Mouse (Mus musculus): ENCODE results near the gene Adgrl4.

The Adgrl4 gene

DNA sequence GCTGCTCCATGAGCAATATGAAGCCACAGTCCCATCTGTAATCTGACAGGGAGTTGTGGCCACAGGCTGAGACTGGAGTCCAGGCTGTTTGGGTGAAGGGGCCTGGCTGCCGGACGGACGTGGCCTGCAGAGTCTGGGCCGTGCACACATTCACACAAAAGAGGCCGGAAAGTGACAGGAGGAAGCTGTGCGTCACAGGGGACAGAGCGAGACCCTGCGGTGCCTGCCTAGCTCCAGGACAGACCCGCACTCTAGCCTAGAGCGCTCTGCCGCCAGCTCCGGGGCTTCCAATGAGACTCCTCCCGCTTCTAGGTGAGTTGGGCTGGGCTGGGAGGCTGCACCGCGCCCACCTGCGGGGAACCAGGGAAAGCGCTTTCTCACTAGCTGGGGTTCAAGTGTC is at the start of gene Adgrl4:
Gene Adgrl4, plus strand, starts transcription at position 195 of the 400 bp plus-strand sequence.
- peak; percentile 32 for DNase-seq

DNA sequence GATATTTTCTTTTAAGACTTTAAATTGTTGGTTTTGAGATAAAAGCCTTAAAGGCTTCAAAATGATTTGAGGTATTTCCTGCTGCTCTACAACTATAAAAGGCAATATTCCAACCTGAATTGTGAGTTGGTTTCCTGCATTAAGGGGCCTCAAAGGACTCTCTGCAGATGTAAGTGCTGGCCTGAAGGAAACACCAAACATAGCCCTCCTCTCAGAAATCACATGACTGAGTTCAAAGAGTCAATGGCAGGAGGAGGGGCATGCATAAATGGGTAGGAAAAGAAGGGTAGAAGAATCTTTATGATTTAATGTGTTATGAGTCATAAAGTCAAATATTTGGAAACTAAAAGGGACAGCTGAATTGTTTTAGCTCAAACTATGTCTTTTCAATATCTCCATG is 46.8 kb upstream of the Adgrl4 start:
- DNase-seq: no peak

DNA sequence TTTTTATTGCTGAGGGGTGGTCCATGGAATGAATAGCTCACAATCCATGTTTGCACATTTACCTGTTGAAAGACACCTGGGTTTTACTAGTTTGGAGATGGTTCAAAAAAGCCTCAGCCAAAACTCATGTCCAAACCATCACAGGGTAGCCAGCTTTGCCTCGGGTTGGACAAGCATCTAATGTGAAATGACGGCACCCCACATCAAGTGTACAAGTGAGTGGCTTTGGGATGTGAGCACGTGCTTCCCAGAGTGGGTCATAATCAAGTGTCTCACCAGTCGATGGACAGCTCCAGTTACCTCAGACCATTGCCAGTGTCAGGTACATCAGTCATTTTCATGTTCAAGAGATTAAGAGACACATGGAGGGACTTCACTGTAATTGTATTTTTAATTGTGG is 44.8 kb upstream of the Adgrl4 start:
- no peak for DNase-seq

DNA sequence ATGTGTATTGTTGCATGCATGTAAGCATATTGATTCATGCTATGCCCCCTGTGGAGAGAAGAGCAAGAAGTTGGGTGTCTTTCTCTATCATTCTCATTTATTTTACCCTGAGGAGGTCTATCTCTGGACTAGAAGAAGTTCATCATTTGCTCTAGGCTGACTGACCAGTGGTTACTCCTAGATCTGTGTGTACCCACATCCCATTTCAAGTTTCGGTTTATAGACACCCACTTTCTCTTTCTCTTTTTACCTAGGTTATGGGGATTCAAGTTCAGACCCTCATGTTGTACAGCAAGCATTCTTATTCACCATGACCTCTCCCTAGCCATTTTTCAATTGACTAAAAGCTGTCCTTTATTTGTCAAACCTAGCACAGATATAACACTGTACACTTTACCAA is 44.4 kb upstream of the Adgrl4 start:
- no peak for DNase-seq

DNA sequence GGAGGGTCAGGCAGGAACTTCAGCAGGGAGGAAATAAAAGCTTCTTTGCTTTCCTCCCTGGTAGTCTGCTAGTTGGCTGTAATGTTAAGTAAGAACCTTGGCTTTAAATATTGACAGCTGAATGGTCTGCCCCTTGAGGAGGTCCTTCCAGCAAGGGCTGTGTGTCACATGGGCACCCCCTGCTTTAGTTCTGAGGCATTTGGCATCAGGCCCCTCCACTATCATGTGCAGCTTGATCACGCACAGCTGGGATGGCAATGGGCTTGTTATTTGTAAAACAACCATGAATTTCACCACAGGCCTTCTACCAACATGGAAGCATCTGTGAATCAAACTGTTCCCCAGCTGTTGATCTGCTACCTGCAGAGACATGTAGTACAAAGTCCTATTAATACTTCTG is 38.4 kb upstream of the Adgrl4 start:
- DNase-seq: no peak

DNA sequence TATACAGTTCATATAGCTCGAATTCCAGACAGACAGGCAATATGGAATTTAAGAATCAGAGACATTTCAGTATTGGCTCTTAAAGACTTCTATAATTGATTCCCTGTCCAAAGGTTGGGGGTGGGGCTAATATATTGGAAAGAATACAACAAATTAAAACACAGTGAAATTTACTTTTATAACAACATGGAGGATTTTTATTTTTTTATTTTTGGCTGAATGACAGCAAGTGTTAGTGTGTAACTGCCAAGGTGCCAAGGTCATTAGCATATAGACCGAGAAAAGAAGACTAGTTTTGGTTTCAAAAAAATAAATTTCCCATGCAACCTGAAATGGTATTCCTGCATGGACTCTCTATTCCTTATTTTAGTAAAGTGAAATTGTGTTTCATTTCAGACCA is 26.7 kb upstream of the Adgrl4 start:
- no peak for DNase-seq

DNA sequence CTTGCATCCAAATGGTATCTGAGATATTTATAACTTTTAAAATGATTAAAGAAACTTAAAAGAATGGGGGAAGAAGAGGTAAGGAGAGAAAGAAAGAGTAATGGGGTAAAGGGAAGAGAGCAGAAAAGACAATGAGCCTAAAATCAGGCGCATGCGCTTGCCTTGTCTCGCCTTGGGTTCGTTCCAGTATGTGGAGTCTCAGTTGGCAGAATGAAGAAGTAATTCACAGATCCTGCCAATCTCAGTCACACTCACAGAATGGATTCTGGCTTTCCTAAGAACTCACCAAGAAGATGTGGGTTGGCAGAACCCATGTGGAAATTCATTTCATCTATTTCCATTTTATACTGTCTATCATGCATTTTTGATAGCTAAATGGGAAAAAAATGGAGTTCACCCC is 26.2 kb upstream of the Adgrl4 start:
- DNase-seq: no peak

DNA sequence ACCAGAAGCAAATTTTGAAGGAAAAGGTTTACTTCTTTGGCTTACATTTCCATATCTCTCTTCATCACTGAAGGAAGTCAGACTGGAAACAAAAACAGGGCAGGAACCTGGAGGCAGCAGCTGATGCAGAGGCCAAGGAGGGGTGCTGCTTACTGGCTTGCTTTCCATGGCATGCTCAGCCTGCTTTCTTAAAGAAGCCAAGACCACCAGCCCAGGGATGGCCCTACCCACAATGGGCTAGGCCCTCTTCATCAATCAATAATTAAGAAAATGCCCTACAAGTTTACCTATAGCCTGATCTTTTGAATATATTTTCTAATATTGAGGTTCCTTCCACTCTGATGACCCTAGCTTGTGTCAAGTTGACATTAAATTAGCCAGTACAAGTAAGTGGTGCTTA is 20.8 kb upstream of the Adgrl4 start:
- no peak for DNase-seq

DNA sequence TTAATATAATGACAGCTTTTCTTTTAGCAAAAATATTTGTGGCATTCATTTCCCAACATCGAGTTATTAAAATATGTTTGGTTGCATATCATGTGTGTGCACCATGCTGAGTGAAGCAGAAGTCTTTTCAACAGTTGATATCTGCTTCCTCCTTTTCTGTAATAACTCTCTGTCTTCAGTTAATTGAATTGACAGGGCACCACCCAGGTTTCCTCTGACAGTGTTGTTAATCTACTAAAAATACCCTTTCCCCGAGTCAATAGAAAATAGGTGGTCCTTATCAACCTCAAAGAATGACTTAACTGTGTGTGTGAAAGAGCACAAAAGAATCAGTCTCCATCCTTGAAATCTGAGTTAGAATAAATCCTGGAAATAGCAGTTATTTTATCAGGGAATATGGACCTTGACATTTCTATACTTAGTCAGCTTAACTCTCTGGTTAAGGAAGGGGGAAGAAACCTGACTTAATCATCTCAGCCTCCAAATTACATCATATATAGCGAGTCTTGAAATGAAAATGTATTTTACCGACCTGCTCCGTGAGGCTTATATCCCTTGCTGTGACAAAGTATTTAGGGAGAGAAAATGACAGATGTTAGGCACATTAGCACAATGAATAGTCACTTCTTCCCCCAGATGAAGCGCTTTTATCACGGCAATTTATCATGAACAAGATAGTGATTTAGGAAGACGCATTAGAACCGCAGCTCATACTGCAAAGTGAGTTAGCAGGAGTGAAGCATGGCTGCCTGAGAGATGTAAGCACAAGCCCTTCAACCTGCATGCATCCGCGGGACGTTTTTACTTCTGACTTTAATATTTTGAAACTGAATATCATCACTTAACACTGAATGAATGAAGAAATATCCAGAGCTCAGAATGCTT is 19.8 kb upstream of the Adgrl4 start:
- DNase-seq: no peak

DNA sequence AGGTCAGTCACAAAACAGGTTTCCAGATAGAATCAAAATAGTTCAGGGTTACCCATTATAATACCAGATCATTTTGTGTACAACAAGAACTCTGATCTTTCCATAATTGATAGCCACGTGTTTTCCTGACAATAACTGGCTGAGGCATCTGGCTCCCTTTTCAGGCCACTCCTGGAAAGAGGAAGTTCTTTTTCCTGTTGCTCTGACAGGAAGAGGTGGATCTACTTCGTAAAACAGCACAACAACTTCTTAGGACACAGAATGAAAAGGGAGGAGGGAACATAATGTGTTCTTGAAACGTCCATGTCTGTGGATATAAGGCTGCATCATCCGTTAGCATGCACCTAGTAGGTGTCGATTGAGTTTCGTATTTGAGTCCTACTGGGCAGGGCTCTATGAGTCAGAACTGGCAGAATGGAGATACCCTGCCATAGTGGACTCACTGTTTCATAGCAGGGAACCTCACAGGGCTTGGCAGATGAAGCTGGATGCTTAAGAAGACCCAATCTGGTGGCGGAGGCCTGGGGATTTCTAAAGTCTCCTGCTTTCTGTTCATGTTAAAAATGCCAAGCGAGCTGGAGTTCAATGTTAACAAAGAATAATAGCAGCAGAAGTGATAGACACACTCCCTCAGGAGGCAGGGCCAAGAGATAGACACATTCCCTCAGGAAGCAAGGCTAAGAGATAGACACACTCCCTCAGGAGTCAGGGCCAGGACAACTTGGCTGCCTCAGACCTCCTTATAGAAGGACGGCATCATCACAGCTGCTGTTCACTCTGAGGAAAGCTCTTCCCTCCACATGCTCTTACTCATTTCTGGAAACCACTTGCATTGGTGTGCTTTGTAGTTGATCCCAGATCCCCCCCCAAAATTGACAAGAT is 13.1 kb upstream of the Adgrl4 start:
- no peak for DNase-seq

DNA sequence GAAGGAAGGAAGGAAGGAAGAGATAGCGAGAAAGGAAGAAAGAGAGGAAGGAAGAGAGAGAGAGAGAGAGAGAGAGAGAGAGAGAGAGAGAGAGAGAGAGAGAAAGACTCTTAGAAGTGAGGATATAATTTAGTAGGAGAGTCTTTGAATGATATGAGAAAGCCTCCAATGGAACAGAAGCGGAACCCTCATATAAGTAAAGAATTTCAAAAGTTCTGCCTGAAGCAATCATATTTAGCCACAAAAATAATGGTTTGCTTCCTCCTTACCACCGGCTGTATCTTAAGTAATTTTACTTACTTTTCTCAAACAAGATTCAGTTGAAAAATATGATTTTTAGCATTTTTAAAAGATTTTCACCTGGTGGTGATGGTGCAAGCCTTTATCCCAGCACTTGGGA is 7.6 kb upstream of the Adgrl4 start:
- no peak for DNase-seq

DNA sequence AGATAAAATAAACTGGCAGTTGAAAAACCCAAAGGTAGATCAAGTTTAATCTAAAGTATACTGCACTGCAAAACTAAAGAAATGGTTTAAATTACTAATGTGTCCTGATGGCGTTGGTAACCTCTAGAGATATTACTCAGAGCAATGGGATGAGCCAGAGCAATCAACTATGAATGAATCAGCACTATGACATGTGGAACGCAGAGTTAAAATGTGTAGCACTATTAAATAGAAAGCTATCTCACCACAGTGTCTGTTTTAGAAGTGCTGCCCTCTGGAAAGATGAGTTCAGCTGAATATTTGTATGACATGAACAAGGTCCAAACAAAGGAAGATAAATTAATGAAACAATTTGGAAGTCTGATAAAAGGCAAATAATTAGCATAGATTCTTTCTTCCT is 6.2 kb upstream of the Adgrl4 start:
- DNase-seq: no peak

DNA sequence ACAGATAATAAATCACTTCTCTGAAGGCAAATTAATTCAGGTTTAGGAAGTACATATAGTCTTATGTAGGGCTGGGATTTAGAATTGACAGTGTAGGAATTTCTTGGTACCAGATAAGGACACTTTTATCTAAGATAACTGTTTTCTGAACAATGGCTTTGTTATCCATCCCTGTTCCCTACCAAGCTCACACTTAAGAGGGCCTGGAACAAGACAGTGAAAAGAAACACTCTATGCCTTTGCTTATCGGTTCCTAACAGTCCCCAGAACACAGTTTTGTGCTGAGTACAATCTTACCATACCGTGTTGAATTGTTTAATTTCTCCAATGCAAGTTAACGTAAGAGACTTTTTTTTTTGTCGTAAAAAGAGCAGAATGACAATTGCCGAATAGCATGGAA is 677 bp downstream of the Adgrl4 start:
- no peak for DNase-seq

DNA sequence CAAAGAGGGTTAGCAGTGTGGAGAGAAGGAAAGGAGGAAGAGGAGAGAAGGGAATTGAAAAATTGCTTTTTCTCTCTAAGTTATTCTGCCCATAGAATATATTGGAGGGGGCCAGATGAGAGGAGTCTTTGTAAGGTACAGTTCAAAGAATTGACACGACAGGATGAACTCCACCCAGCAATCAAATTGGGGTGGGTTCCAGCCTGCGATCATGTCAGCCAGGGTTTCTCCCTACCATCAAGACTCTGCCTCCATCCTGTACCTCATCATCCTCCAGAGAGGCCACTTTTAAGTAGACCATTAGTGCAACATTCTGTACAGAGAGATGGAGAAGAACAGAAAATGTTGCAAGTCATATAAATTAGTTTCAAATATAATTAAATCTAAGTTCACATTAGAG is 2.3 kb downstream of the Adgrl4 start:
- no peak for DNase-seq

DNA sequence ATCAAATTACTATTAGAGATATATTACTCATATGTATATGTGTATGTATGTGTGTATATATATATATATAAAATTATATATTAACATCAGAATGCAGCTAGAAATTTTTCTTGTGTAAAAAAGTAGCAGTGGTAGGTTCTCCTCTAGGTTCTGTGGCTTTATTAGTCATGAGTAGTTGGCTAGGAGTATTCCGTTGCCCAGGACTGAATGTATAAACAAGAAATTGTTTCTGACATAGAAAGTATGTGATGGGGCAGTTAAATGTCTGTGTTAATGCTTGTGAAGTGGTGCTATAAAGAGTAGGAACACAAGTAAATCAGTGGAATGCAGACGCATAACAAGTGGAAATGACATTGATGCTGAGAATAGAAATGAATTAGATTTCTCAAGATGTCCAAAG is 4.3 kb downstream of the Adgrl4 start:
- DNase-seq: no peak

DNA sequence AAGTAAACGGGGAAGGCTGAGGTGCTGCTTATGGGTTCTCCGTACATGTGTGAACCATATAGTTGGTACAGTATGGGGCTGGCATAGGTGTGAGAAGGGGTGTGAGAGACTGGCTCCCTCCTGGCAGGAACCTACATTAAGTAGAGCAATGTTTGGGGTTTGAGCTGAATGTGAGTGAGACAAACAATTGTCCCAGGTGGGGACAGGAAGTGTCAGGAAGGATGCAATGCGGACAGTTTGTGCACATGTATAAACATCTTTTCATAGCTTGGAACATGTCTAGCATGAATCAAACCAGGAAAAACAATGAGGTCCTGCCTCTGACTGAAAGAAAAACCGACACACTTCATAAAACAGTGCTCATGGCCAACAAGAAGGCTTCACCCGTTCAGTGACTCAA is 5.8 kb downstream of the Adgrl4 start:
- no peak for DNase-seq

DNA sequence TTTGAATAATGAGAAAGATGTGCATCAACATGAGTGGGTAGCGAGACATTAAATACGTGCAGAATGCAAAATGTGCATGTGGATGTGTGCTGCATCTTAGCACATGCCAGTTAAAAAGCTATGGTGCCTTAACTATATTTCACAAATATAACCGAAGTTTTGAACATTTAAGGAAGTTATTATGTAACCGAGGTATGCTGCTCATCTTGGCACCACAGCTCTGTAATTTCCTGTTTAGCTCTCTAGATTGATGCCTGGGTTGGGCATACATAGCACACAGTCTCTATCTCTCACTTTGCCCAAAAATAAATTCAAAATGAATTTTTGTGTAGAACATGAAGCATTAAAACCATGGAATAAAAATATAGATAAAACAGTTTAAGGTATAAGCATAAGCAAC is 6.6 kb downstream of the Adgrl4 start:
- DNase-seq: no peak

DNA sequence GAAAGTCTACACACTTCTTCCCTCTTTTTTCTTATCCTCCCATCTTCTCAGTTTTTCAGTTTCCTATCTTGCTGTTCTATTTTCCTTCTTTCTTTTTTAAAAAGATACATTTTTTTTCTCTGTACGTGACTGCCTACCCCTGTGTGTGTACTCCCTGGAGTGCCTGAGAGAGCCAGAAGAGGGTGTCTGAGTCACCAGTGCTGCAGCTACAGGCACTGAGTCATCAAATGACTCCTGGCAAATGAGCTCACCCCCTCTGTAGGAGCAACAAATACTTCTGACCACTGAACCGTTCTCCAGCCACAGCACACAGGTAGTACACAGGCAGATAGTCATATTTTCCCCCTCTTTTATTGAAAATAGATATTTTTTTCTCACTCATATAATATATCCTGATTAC is 8.2 kb downstream of the Adgrl4 start:
- DNase-seq: no peak

DNA sequence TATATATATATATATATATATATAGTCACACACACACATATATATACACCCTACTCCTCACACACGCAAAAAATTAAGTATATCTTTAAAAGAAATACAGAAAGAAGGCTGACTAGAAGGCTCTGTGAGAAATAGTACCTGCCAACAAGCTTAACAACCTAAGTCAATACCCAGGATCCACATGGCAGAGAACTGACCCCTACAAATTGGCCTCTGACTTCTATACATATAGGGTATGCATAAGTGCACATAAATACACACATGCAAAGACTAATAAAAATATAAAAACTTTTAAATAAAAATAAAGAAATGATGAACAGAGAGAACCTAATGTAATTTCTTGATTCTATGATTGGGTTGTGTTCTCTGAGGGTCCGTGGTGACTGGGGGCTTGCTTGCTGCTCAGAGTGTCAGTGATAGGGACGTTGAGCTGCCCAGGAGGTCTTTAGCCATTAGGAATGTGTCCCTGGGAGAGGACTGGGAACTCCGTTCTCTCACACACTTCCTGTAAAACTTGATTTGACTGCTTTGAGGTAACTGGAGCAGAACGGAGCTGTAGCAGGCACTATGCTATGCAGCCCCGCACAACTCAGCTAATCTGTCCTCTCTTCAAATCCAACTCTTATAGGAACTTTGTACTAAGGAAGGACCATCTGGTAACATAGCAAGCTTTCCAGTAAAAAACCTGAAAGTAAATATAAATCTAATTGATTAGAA is 17.5 kb downstream of the Adgrl4 start:
- peak; percentile 18 for DNase-seq

DNA sequence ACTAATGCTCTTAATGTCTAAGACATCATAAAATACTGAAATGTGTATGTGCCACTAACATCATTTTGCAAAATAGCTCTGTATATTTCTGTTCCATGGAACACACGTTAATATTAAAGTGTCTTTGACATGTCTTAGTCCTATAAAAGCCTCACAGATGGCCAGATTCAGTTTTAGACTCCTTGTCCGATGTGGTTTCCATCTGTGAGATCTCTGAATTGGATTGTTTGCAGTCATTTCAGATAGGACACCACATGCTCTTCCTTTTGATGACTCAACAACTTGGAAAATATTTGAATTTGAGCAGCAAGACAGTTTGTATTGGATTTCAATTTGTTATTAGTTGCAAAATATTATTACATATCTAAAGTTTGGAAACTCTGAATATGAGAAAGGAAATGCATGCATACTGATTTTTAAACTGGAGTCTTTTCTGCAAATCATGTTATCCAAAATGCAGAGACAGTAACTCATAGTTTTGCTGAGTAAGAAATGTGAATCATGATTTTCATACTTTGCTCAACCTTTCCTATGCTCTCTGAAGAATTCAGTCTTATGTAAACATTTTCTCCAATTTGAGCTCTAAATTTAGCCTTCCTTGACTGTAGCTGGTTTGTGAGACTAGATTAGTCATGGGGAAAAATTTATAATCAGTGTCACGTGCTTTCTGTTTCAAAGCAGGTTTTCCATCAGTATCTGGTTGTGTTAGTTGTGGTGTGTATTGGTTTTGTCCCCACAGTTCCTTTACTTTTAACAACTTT is 21.9 kb downstream of the Adgrl4 start:
- DNase-seq: no peak

DNA sequence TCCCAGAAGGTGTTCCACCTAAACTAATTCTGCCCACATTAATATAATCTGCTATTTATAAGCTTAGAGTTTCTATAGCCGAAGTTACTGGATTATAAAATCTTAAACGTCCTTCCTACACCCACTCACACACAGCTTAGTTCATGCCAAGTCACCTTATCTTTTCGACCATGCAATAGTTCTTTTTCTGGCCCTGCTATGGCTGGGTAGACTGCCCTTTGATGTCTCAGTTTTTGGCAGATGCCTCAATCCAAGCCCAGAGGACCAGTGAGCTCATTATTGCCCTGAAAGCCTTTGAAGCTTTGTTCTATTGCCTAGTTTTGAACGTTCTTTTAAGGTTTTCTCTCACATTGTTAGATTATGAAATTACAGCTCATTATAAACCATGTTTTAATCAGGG is 27.5 kb downstream of the Adgrl4 start:
- no peak for DNase-seq

DNA sequence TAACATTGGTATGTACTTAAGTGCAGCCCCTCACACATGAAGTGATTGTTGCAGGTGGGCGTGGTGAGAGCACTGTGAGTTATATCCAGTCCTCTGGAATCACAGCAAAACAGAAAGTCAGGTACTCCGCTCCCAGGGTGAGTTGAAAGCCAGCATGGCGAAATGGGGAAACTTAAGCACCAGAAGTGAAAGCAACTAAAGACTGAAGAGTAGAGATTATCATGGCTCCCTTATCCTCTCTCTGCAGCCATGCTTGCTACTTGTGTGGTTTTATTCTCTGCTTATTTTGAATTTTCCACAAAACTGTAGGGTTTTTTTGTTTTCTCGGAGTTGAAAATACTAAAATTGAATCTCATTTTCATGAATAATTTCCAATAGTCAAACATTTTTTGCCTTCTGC is 51.2 kb downstream of the Adgrl4 start:
- no peak for DNase-seq

DNA sequence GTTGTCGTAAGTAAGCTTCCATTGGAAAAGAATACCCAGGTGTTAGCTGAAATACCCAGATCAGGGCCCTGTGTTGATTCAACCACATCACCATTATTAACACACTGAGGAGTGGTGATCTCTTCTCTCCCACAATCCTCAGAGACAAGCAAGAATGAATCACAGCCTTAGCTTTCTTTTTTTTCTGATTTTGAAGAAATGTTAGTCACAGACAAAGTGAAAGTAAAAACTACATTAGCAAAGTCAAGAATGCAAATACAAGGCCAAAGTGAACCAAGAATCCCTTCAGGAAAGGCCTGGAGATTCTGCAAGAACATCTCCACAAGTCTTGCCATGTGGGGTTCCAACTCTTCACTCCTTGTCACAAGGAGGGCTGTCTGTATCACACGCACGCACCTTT is 67.9 kb downstream of the Adgrl4 start:
- no peak for DNase-seq

Data from retina, postnatal 1 day (tissue).